Mouse (Mus musculus) myocyte (in vitro differentiated cells): Measurements from ENCODE around the gene Ms4a10.

ENCODE experiments used
- MAX ChIP-seq: IDR thresholded peaks from one replicate; pipeline ENCODE4 v1.6.1; 2011; ENCODE audit warnings: low read depth, mild to moderate bottlenecking, control low read depth
- POLR2A ChIP-seq: IDR thresholded peaks from one replicate; pipeline ENCODE4 v1.6.1; 2011; ENCODE audit warnings: low read depth, mild to moderate bottlenecking, control low read depth, moderate library complexity; ENCODE audit not compliant: insufficient read length
- POLR2AphosphoS2 ChIP-seq: IDR thresholded peaks from one replicate; pipeline ENCODE4 v1.6.1; 2011; ENCODE audit warnings: low read depth, control low read depth; ENCODE audit not compliant: insufficient read length
- USF1 ChIP-seq: IDR thresholded peaks from one replicate; pipeline ENCODE4 v1.6.1; 2011; ENCODE audit warnings: low read depth, mild to moderate bottlenecking, control low read depth, moderate library complexity

GRCm38 (mm10) chr19:10968578-10968977 lies 5.9 kb downstream of the Ms4a10 start:
- TF ChIP-seq USF1 = no peak
- TF ChIP-seq MAX = no peak
- TF ChIP-seq POLR2A = no peak
- no peak for TF ChIP-seq POLR2AphosphoS2
